8 mouse cellular contexts compared by ENCODE assay signal in the genomic region with DNA sequence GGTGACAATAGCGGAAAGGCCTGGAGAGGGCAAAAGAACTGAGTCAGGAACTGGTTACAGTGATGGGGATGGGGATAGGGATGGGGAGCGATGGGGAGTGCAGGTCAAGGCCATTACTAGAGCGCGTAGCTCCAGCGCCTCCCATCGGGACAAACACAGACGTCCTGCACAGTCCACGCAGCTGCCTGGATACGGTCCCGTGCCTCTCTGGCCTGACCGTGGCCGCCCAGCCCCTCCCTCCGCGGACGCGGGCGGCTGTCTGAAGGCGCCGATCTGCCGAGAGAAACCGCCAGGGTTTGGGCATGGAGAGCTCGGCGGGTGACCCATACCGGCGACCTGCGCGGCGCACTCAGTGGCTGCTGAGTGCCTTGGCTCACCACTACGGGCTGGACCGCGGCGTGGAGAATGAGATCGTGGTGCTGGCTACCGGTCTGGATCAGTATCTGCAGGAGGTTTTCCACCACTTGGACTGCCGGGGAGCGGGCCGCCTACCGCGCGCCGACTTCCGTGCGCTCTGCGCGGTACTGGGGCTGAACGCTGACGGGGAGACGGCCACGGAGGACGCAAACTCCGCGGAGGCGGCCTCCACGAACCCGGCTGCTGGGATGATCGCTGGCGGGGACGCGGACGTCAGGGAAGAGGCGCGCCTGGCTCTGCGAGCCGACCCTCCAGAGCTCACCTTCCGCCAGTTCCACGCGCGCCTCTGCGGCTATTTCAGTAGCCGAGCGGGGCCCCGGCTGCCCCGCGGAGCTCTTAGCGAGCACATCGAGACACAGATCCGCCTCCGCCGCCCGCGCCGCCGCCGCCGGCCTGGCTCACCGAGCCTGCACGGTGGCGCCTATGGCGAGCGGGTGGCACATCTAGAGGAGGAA. TPM values are rescaled to one million over a fixed set of nuclear protein-coding genes. Genes with fewer than 3 reads are reported as not detected.
A peak's percentile ranks its signal among the peaks of the same experiment; 100 is the strongest.
DNase-seq lines count a peak whose midpoint lies in the region; ATAC-seq lines count a peak whose summit lies in the region.

Efcc1 (plus strand) TSS at position 279 of the 872 bp plus-strand sequence.

- H3K4me3 ChIP-seq in intestine, embryonic 16.5 days (ENCODE audit: low read length), result peak within 1 kb of the TSS; percentile 58
- peak within 1 kb of the TSS; percentile 78 for H3K4me3 ChIP-seq in midbrain, embryonic 10.5 days
- peak within 1 kb of the TSS; percentile 61 for H3K4me3 ChIP-seq in stomach, embryonic 15.5 days (replicated peaks)

- H3K9me3 ChIP-seq in intestine, embryonic 16.5 days (ENCODE audit: control insufficient read depth, low read length), result no peaks in the 10 kb centered on the region
- peaks cover 6% of the 10 kb centered on the region; the same call in 1 of the 2 replicates for H3K9me3 ChIP-seq in midbrain, embryonic 10.5 days (replicated peaks)
- no peaks in the 10 kb centered on the region for H3K9me3 ChIP-seq in stomach, embryonic 15.5 days

- H3K4me2 ChIP-seq in intestine, embryonic 16.5 days (ENCODE audit: low read depth, low read length), result peak within 1 kb of the TSS; percentile 90
- H3K4me2 ChIP-seq in stomach, embryonic 15.5 days, result peak within 1 kb of the TSS; percentile 90

- peaks cover 43% of the 10 kb centered on the region for H3K27me3 ChIP-seq in intestine, embryonic 16.5 days (replicated peaks; ENCODE audit: control insufficient read depth, insufficient read depth, low read length)
- H3K27me3 ChIP-seq in midbrain, embryonic 10.5 days (ENCODE audit: low read depth, poor library complexity, severe bottlenecking), result peaks cover 84% of the 10 kb centered on the region
- peaks cover 45% of the 10 kb centered on the region for H3K27me3 ChIP-seq in stomach, embryonic 15.5 days (replicated peaks)

- intact Hi-C loops in left cerebral cortex, postnatal 36 days (cut with DNase I), result no loop called here

- under 1% methylated on average over 87 of the region's 90 CpGs for WGBS in intestine, embryonic 16.5 days
- WGBS in midbrain, embryonic 10.5 days, result under 1% methylated on average over 90 of the region's 90 CpGs
- WGBS in stomach, embryonic 15.5 days, result under 1% methylated on average over 89 of the region's 90 CpGs

- peak; percentile 10 for DNase-seq in CD4-positive, CD25-positive, alpha-beta regulatory T cell, adult 2 months (ENCODE audit: low read depth, low spot score)
- peak; percentile 62 for DNase-seq in embryo, embryonic 9.5 days (ENCODE audit: extremely low spot score)
- DNase-seq in heart, adult 11 months, result peak; percentile 98
- DNase-seq in left cerebral cortex, postnatal 36 days (ENCODE audit: low spot score in 2 of 2), result peak; percentile 66 to 75
- peak; percentile 79 for DNase-seq in midbrain, embryonic 10.5 days (ENCODE audit: low spot score)

- ATAC-seq in CD4-positive, CD25-positive, alpha-beta regulatory T cell, adult 4 months, result no peak
- peak; percentile 78 for ATAC-seq in intestine, embryonic 16.5 days
- peak; percentile 54 for ATAC-seq in stomach, embryonic 15.5 days (ENCODE audit: insufficient read depth, low FRiP score, low read depth)

- H3K4me1 ChIP-seq in intestine, embryonic 16.5 days (ENCODE audit: control insufficient read depth, insufficient read depth, low read length), result peaks cover 19% of the 10 kb centered on the region
- peaks cover 57% of the 10 kb centered on the region for H3K4me1 ChIP-seq in midbrain, embryonic 10.5 days
- H3K4me1 ChIP-seq in stomach, embryonic 15.5 days, result peaks cover 34% of the 10 kb centered on the region

- no peaks in the 10 kb centered on the region for H3K36me3 ChIP-seq in intestine, embryonic 16.5 days (ENCODE audit: control insufficient read depth, insufficient read depth, low read length)
- peaks cover 13% of the 10 kb centered on the region for H3K36me3 ChIP-seq in midbrain, embryonic 10.5 days
- no peaks in the 10 kb centered on the region for H3K36me3 ChIP-seq in stomach, embryonic 15.5 days

- H3K27ac ChIP-seq in intestine, embryonic 16.5 days (ENCODE audit: low read length), result 0 out of 2 replicates have a peak within 1 kb of the TSS, but pooled peaks have one; percentile 42
- peak within 1 kb of the TSS; percentile 89 for H3K27ac ChIP-seq in midbrain, embryonic 10.5 days (replicated peaks)
- peak within 1 kb of the TSS; percentile 33 for H3K27ac ChIP-seq in stomach, embryonic 15.5 days

- peak within 1 kb of the TSS; percentile 62 for H3K9ac ChIP-seq in intestine, embryonic 16.5 days (ENCODE audit: low read depth, low read length)
- peak within 1 kb of the TSS; percentile 25 for H3K9ac ChIP-seq in stomach, embryonic 15.5 days

RNA-seq across cellular contexts. Expression of gene Efcc1, which starts in this region (rescaled TPM):
- under 1 TPM in 1 of 2 experiments, not detected in 1; 0.58 TPM for polyA plus RNA-seq in CD4-positive, CD25-positive, alpha-beta regulatory T cell, adult 4 months (2017; shearing (Covaris generic))
- 0.69 and 0.73 TPM in 2 replicates for polyA plus RNA-seq in intestine, embryonic 16.5 days (2015; fragmentation: Nextera tagmentation; extraction: Ambion mirVana)
- total RNA-seq in left cerebral cortex, postnatal 36 days (2021), result 1 to 10 TPM; 3.9 to 6.0 TPM
- polyA plus RNA-seq in midbrain, embryonic 10.5 days (2016; fragmentation: Nextera tagmentation; extraction: Ambion mirVana), result 5.4 and 7.2 TPM in 2 replicates
- polyA plus RNA-seq in stomach, embryonic 15.5 days (2015; fragmentation: Nextera tagmentation; extraction: Ambion mirVana), result 1.5 and 1.8 TPM in 2 replicates

Comparison
In these comparisons a context has a peak if more than half of its experiments do, and no peak if none do; other contexts are left out.
1. Peak in ATAC-seq, H3K4me3 ChIP-seq, H3K27ac ChIP-seq, H3K9ac ChIP-seq and H3K4me2 ChIP-seq in intestine, embryonic 16.5 days; RNA of the gene not detected or under 1 TPM.
2. DNase-seq: peak in every context shown above with its lines; median percentile 98 in heart, adult 11 months; 79 in midbrain, embryonic 10.5 days; 70 in left cerebral cortex, postnatal 36 days; 62 in embryo, embryonic 9.5 days; 10 in CD4-positive, CD25-positive, alpha-beta regulatory T cell, adult 2 months.
3. H3K27ac ChIP-seq: peak in every context shown above with its lines; median percentile 89 in midbrain, embryonic 10.5 days; 42 in intestine, embryonic 16.5 days; 33 in stomach, embryonic 15.5 days.